Mouse (Mus musculus): ENCODE results near the gene Sytl2. TPM values are rescaled to one million over a fixed set of nuclear protein-coding genes. Genes with fewer than 3 reads are reported as not detected.

The Sytl2 gene
- total RNA-seq, 1 experiment = 2.7 TPM

DNA sequence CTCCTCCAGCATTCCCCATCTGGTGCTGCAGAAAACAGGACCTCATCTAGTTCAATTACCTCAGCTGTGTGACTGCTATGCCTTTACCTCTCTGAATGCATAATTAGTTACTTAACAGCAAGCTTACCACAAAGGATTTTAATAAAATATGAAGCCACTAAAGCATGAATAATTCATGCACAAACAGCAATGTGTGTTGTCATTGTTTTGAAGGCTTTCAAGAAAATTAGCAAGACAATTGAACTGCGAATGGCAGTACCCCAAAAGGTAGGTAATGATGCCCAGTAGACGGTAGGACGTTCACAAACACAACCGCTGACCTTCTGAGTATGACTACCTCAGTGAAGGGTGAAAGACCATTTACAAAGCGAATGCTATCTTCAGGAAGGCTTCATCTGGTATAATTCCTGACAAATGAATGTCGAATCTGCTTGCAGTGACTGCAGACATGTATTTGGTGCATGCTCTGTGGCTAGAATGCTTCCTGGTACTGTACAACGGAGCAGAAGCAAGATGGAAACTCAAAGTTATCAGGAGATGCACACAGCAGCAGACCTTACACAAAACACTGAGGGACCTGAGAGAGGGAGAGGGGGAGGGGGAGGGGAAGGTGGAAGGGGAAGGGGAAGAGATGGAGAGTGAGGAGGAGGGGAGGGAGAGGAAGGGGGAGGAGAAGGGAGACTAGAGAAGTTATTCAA, 40.0 kb upstream of the Sytl2 start:
- H3K9ac ChIP-seq (ENCODE audit: insufficient read depth, low read depth, low read length, poor library complexity, severe bottlenecking) = no peak overlapping the region
- TF ChIP-seq CHD2 (IDR thresholded peaks at IDR 0.05; ENCODE audit: low read depth, low read length) (no peak), ZC3H11A (IDR thresholded peaks at IDR 0.05; ENCODE audit: borderline replicate concordance, low read depth, low read length) (peak; percentile 17; the same call in 1 of the 2 replicates)
- H3K36me3 ChIP-seq (ENCODE audit: control insufficient read depth, insufficient read depth, low read length, poor library complexity, severe bottlenecking) = no peaks in the 10 kb centered on the region
- H3K4me3 ChIP-seq (ENCODE audit: insufficient read depth in 1 of 2, low read depth in 1 of 2, low read length in 2 of 2, poor library complexity in 1 of 2, severe bottlenecking in 1 of 2) = no peak overlapping the region
- peaks cover 3 to 5% of the 10 kb centered on the region in 2 experiments; a peak in 1 of 4 replicates for H3K4me1 ChIP-seq (ENCODE audit: control insufficient read depth in 2 of 2, insufficient read depth in 2 of 2, low read length in 2 of 2, poor library complexity in 1 of 2)
- H3K9me3 ChIP-seq (ENCODE audit: control insufficient read depth, insufficient read depth, low read depth, low read length) = no peaks in the 10 kb centered on the region
- no peak for DNase-seq (ENCODE audit: low read depth, low spot score)
- H3K27ac ChIP-seq (ENCODE audit: insufficient read depth, low read depth, low read length, poor library complexity, severe bottlenecking) = no peak overlapping the region
- in situ Hi-C loops (cut with MboI; ENCODE audit: low sequenced_read_pairs in 2 of 2, unreplicated experiment in 2 of 2) = loop anchor here in 1 of 2 experiments (25.0 kb wide), 1 partner anchor 750 kb away; no protein-coding TSS in a partner anchor

GRCm38 (mm10) chr7:90265289-90265970, 36.6 kb upstream of the Sytl2 start, which contains the start of gene Ccdc83:
Ccdc83 (minus strand) TSS chr7:90265777.
- TF ChIP-seq MAFK (IDR thresholded peaks at IDR 0.05; ENCODE audit: insufficient read depth, low read depth, low read length) (no peak), ZC3H11A (IDR thresholded peaks at IDR 0.05; ENCODE audit: borderline replicate concordance, low read depth, low read length) (peak; percentile 92)
- no peak within 1 kb of the TSS for H3K27ac ChIP-seq (ENCODE audit: insufficient read depth, low read depth, low read length, poor library complexity, severe bottlenecking)
- in situ Hi-C loops (cut with MboI; ENCODE audit: low sequenced_read_pairs in 2 of 2, unreplicated experiment in 2 of 2) = loop anchor here in 1 of 2 experiments (25.0 kb wide), 1 partner anchor 753 kb away; no protein-coding TSS in a partner anchor
- no peaks in the 10 kb centered on the region for H3K9me3 ChIP-seq (ENCODE audit: control insufficient read depth, insufficient read depth, low read depth, low read length)
- H3K9ac ChIP-seq (ENCODE audit: insufficient read depth, low read depth, low read length, poor library complexity, severe bottlenecking) = peak within 1 kb of the TSS; percentile 64; the same call in 1 of the 2 replicates
- DNase-seq (ENCODE audit: low read depth, low spot score) = peak; percentile 87
- peaks cover 3 to 5% of the 10 kb centered on the region in 2 experiments; a peak in 1 of 4 replicates for H3K4me1 ChIP-seq (ENCODE audit: control insufficient read depth in 2 of 2, insufficient read depth in 2 of 2, low read length in 2 of 2, poor library complexity in 1 of 2)
- H3K36me3 ChIP-seq (ENCODE audit: control insufficient read depth, insufficient read depth, low read length, poor library complexity, severe bottlenecking) = no peaks in the 10 kb centered on the region
- peak within 1 kb of the TSS; percentile 42 to 47 for H3K4me3 ChIP-seq (ENCODE audit: insufficient read depth in 1 of 2, low read depth in 1 of 2, low read length in 2 of 2, poor library complexity in 1 of 2, severe bottlenecking in 1 of 2)

DNA sequence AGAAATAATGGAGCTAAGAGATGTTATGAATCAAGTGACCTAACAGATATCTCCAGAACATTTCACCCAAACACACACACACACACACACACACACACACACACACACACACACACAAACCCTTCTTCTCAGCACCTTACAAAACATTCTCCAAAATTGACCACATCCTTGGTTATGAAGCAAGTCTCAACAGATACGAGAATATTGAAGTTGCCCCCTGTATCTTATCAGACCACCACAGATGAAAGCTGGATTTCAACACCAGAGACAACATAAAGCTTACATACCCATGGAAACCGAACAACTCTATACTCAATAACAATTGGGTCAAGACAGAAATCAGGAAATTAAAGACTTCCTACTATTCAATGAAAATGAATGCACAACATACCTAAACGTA, 31.9 kb upstream of the Sytl2 start:
- Histone ChIP-seq H3K9me3 (ENCODE audit: control insufficient read depth, insufficient read depth, low read depth, low read length) (no peaks in the 10 kb centered on the region), H3K4me3 (ENCODE audit: insufficient read depth in 1 of 2, low read depth in 1 of 2, low read length in 2 of 2, poor library complexity in 1 of 2, severe bottlenecking in 1 of 2) (no peak overlapping the region), H3K27ac (ENCODE audit: insufficient read depth, low read depth, low read length, poor library complexity, severe bottlenecking) (no peak overlapping the region), H3K36me3 (ENCODE audit: control insufficient read depth, insufficient read depth, low read length, poor library complexity, severe bottlenecking) (no peaks in the 10 kb centered on the region), H3K4me1 (ENCODE audit: control insufficient read depth in 2 of 2, insufficient read depth in 2 of 2, low read length in 2 of 2, poor library complexity in 1 of 2) (no peaks in the 10 kb centered on the region; a peak in 1 of 4 replicates), H3K9ac (ENCODE audit: insufficient read depth, low read depth, low read length, poor library complexity, severe bottlenecking) (no peak overlapping the region)
- no peak for TF ChIP-seq HCFC1 (IDR thresholded peaks at IDR 0.05; ENCODE audit: borderline replicate concordance, insufficient read depth, low read length)
- TF ChIP-seq ZNF384 (IDR thresholded peaks at IDR 0.05; ENCODE audit: low read depth, low read length) = no peak
- no peak for TF ChIP-seq MAFK (IDR thresholded peaks at IDR 0.05; ENCODE audit: insufficient read depth, low read depth, low read length)
- no peak for DNase-seq (ENCODE audit: low read depth, low spot score)
- in situ Hi-C loops (cut with MboI; ENCODE audit: low sequenced_read_pairs in 2 of 2, unreplicated experiment in 2 of 2) = loop anchor here in 1 of 2 experiments (25.0 kb wide), 1 partner anchor 758 kb away; no protein-coding TSS in a partner anchor

DNA sequence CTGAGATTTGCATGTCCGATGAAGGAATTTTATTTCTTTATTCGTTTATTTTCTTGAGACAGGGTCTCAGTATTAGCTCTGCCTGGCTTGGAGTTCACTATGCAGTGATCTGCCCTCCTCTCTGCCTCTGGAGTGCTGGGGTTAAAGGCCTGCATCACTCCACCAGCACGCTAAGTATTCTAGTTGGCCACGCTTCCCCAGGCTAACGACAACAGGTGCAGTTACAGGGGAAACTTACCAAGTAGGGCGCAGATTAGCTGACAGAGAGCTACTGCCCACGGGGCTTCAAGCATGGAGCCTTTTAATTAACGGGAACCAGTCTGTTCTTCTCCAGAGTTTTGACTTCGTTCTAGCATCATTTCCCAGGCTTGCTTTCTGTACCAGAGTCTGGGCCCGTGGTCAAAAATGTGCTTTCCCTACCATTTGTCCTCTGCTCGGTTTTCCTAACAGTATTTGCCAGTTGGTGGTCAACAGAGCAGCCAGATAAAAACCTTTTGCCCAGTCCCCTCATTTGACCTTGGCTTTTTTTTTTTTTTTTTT, 27.4 kb upstream of the Sytl2 start:
- Histone ChIP-seq H3K27ac (ENCODE audit: insufficient read depth, low read depth, low read length, poor library complexity, severe bottlenecking) (no peak overlapping the region), H3K36me3 (ENCODE audit: control insufficient read depth, insufficient read depth, low read length, poor library complexity, severe bottlenecking) (no peaks in the 10 kb centered on the region), H3K4me1 (ENCODE audit: control insufficient read depth in 2 of 2, insufficient read depth in 2 of 2, low read length in 2 of 2, poor library complexity in 1 of 2) (no peaks in the 10 kb centered on the region), H3K9me3 (ENCODE audit: control insufficient read depth, insufficient read depth, low read depth, low read length) (no peaks in the 10 kb centered on the region), H3K9ac (ENCODE audit: insufficient read depth, low read depth, low read length, poor library complexity, severe bottlenecking) (no peak overlapping the region), H3K4me3 (ENCODE audit: insufficient read depth in 1 of 2, low read depth in 1 of 2, low read length in 2 of 2, poor library complexity in 1 of 2, severe bottlenecking in 1 of 2) (no peak overlapping the region)
- TF ChIP-seq CHD2 (IDR thresholded peaks at IDR 0.05; ENCODE audit: low read depth, low read length) (no peak), ZNF384 (IDR thresholded peaks at IDR 0.05; ENCODE audit: low read depth, low read length) (no peak), ZC3H11A (IDR thresholded peaks at IDR 0.05; ENCODE audit: borderline replicate concordance, low read depth, low read length) (no peak), HCFC1 (IDR thresholded peaks at IDR 0.05; ENCODE audit: borderline replicate concordance, insufficient read depth, low read length) (no peak), MAFK (IDR thresholded peaks at IDR 0.05; ENCODE audit: insufficient read depth, low read depth, low read length) (no peak)
- DNase-seq (ENCODE audit: low read depth, low spot score) = no peak
- in situ Hi-C loops (cut with MboI; ENCODE audit: low sequenced_read_pairs in 2 of 2, unreplicated experiment in 2 of 2) = loop anchor here in 1 of 2 experiments (25.0 kb wide), 1 partner anchor 762 kb away; no protein-coding TSS in a partner anchor

Data from ES-E14 (cell line).